Mouse (Mus musculus) naive thymus-derived CD4-positive, alpha-beta T cell, adult 5 months (primary cell): ENCODE data around the gene Rab3c. TPM values are rescaled to one million over a fixed set of nuclear protein-coding genes. Genes with fewer than 3 reads are reported as not detected.

ENCODE experiments used
- polyA plus RNA-seq: library from polyadenylated mRNA; unstranded; fragments of 100-300 nt; shearing (Covaris generic); gene quantifications from one replicate; pipeline ENCODE4 v1.2.1, GENCODE M21; 2017

Rab3c gene
- 0.72 TPM for polyA plus RNA-seq

DNA sequence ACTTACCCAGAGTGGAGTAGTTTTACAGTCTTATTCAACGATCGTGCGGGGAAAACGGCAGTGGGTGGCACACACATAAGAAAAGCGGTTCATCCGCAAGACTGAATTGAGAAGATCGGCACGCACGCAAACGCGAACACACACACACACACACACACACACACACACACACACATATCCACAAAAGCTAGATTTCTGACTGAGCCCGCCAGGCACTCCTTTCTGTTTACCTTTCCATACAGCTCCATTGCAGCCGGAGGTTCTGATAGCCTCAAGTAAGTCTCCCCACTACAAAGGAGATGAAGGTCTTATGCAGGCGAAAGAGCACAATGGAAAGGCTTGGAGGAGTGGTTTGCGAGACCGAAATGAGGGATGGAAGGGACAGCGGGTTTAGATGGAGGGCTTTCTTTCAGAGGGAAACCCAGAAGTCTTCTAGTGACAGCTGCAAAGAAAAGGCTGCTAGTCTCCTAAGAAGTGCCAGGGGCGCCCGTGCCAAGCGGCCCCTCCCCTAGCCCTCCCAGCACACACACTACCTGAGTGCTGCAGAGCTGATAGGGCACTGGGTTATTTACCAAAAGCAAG is at the start of gene Rab3c:
Rab3c (minus strand) TSS at position 434 of the 582 bp plus-strand sequence.

Other genes with a start within 250 kb of the Rab3c start
- not detected for gene Gapt, start 76.2 kb upstream of the Rab3c start, polyA plus RNA-seq
- gene Plk2, start 114.0 kb upstream of the Rab3c start, polyA plus RNA-seq, result 10.8 TPM